In the genomic region with DNA sequence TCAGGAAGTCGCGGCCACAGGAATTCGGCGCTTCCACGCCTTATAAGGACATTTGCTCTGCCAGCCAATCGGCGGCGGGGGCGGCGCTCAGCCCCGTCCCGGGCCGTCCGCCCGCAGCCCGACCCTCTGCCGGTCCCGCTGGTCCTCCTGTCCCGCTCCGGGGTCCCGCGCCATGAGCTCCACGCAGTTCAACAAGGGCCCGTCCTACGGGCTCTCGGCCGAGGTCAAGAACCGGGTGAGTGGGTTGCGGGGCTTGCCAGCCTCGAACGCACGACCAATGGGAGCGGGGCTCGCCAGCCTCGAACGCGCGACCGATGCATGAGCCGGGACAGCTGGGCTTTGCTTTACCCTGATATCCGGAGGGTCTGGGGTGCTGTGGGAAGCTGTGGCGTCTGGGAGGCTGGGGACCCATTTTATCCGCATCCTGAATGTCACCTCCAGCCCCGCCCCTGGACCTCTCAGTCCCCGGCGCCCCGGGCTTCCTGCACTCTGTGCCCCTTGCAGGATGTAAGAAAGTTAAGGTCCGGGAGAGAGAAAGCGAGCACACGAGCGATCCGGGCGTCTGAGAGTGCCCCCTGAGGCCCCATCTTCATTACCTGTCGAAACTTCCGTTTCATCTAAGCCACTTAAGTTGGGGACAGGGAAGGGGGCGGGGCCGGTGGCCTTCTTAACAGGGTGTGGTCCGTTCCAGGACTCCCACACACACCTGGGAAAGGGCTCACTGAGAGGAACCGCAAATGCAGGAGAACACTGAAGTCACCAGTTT, we compare ENCODE assay signal across 8 mouse cellular contexts. TPM values are rescaled to one million over a fixed set of nuclear protein-coding genes. Genes with fewer than 3 reads are reported as not detected.
DNase-seq lines count a peak whose midpoint lies in the region; ATAC-seq lines count a peak whose summit lies in the region.

A gene (plus strand): TSS at position 79 of the 766 bp plus-strand sequence.

- no peak for DNase-seq in left cerebral cortex, postnatal 4 days
- DNase-seq in left cerebral cortex, adult 11 months (ENCODE audit: low spot score) = no peak
- peak; percentile 76 for DNase-seq in heart, postnatal 25 days (ENCODE audit: low spot score)
- no peak for DNase-seq in large intestine, adult 2 months (ENCODE audit: low read depth, low spot score)
- DNase-seq in mesoderm, embryonic 11.5 days (ENCODE audit: low read depth, low spot score) = peak; percentile 57
- DNase-seq in splenic B cell, adult 2 months (ENCODE audit: low read depth, low spot score) = peak; percentile 57
- no peak for DNase-seq in frontal cortex, postnatal 25 days (ENCODE audit: low spot score in 2 of 2)

- no peaks in the 10 kb centered on the region for H3K27me3 ChIP-seq in splenic B cell, adult 2 months (ENCODE audit: control insufficient read depth, insufficient read depth, low read length, poor library complexity, severe bottlenecking)

- intact Hi-C loops in left cerebral cortex, postnatal 4 days (cut with DNase I) = loop anchor here (10.0 kb wide), 1 partner anchor 126 kb away; a partner anchor contains a TSS
- intact Hi-C loops in heart, postnatal 25 days (cut with DNase I) = loop anchor here (5.0 kb wide), 1 partner anchor 149 kb away; a partner anchor contains a TSS

- under 1% methylated on average over 59 of the region's 59 CpGs for WGBS in large intestine, adult 2 months

- no peak for ATAC-seq in erythroid progenitor cell, adult 5-6 weeks (replicated peaks; ENCODE audit: low FRiP score, poor library complexity, severe bottlenecking)

- H3K36me3 ChIP-seq in splenic B cell, adult 2 months (ENCODE audit: control insufficient read depth, insufficient read depth, low read length, poor library complexity, severe bottlenecking) = peaks cover 16% of the 10 kb centered on the region

RNA-seq across cellular contexts. Expression of the gene that starts here (rescaled TPM):
- total RNA-seq in left cerebral cortex, postnatal 4 days (2021) = 10 to 100 TPM; 12.4 to 17.2 TPM
- total RNA-seq in erythroid progenitor cell, adult 5-6 weeks (2015; ENCODE audit: low replicate concordance) = 20.1 and 39.6 TPM in 2 replicates
- 18.2 and 26.3 TPM in 2 replicates for total RNA-seq in erythroid progenitor cell, adult 5-6 weeks (2017; ENCODE audit: low replicate concordance)
- 10 to 100 TPM; 35.9 to 36.6 TPM for total RNA-seq in heart, postnatal 25 days (2021)
- polyA plus RNA-seq in large intestine, adult 2 months (2012; rRNA removed) = 49.1 and 56.1 TPM in 2 replicates

Comparison
In these comparisons a context has a peak if more than half of its experiments do, and no peak if none do; other contexts are left out.
1. DNase-seq: peak in heart, postnatal 25 days (single experiment), mesoderm, embryonic 11.5 days (single experiment) and splenic B cell, adult 2 months (single experiment); none in left cerebral cortex, postnatal 4 days (single experiment), left cerebral cortex, adult 11 months (single experiment), large intestine, adult 2 months (single experiment) and frontal cortex, postnatal 25 days (0 of 2).